Comparison of ENCODE assay signal across 11 mouse cellular contexts in the genomic region with DNA sequence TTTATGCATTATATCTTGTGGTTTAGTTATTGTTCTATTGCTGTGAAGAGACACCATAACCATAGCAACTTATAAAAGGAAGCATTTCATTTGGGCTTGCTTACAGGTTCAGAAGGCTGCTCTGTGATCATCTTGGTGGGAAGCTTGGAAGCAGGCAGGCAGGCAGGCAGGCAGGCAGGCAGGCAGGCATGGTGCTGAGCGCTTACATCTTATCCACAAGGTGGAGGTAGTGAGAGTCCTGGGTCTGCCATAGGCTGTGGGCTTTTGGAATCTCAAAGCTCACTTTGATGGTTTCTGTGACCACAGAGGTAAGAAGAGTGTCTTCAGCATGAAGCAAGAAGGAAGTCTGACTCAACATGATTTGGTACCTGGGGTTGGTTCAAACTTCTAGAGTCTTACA. TPM values are rescaled to one million over a fixed set of nuclear protein-coding genes. Genes with fewer than 3 reads are reported as not detected.
A peak's percentile ranks its signal among the peaks of the same experiment; 100 is the strongest.
DNase-seq lines count a peak whose midpoint lies in the region; ATAC-seq and TF ChIP-seq lines count a peak whose summit lies in the region.
"Not testable (repeated sequence)": the region's sequence is repeated elsewhere in the genome, so short reads cannot be mapped to it uniquely, and the experiment has no call there.
"Had no signal": no experiment of that assay in that cellular context is flagged by ENCODE, and none has a peak within 500 bp of the region (broad histone marks: within the 10 kb centered on the region; RNA-seq: fewer than 3 reads in every experiment).

No protein-coding gene starts in this region.

- not testable (repeated sequence) for H3K36me3 ChIP-seq in forebrain, embryonic 14.5 days (ENCODE audit: control insufficient read depth, insufficient read depth, low read length); hindbrain, embryonic 12.5 days; kidney, embryonic 15.5 days; liver, embryonic 14.5 days (replicated peaks; ENCODE audit: control insufficient read depth, insufficient read depth, low read depth); midbrain, embryonic 12.5 days; thymus, adult 2 months (ENCODE audit: control insufficient read depth, insufficient read depth, low read length)

- TF ChIP-seq EP300 in liver, embryonic 14.5 days (IDR thresholded peaks at IDR 0.05; ENCODE audit: low read depth), result not testable (repeated sequence)

- not testable (repeated sequence) for H3K27me3 ChIP-seq in forebrain, embryonic 14.5 days (replicated peaks; ENCODE audit: control insufficient read depth, insufficient read depth, low read length); hindbrain, embryonic 12.5 days; kidney, embryonic 15.5 days; liver, embryonic 14.5 days (ENCODE audit: control insufficient read depth, insufficient read depth, low read length); midbrain, embryonic 12.5 days; thymus, adult 2 months (ENCODE audit: control insufficient read depth, insufficient read depth, low read length)

- H3K4me1 ChIP-seq in forebrain, embryonic 14.5 days (ENCODE audit: control insufficient read depth, insufficient read depth, low read length); hindbrain, embryonic 12.5 days; kidney, embryonic 15.5 days; liver, embryonic 14.5 days (replicated peaks; ENCODE audit: control insufficient read depth in 2 of 2, insufficient read depth in 2 of 2, low read length in 1 of 2); midbrain, embryonic 12.5 days; thymus, adult 2 months (replicated peaks; ENCODE audit: control insufficient read depth, insufficient read depth, low read length): not testable (repeated sequence)

- ATAC-seq in forebrain, embryonic 14.5 days, result peak; percentile 19; the same call in 1 of the 2 replicates
- peak; percentile 24; the same call in 1 of the 2 replicates for ATAC-seq in hindbrain, embryonic 12.5 days (ENCODE audit: low FRiP score)
- ATAC-seq in kidney, embryonic 15.5 days (replicated peaks; ENCODE audit: low FRiP score), result peak; percentile 22; the same call in 1 of the 2 replicates
- not testable (repeated sequence) for ATAC-seq in liver, embryonic 14.5 days (ENCODE audit: insufficient read depth)
- peak; percentile 27 for ATAC-seq in midbrain, embryonic 12.5 days (ENCODE audit: low FRiP score, low read depth)

- WGBS in forebrain, embryonic 14.5 days, result 15% methylated on average over 1 of the region's 1 CpGs
- 43% methylated on average over 1 of the region's 1 CpGs for WGBS in hindbrain, embryonic 12.5 days
- 35% methylated on average over 1 of the region's 1 CpGs for WGBS in kidney, embryonic 15.5 days
- WGBS in liver, embryonic 14.5 days (ENCODE audit: insufficient replicate concordance), result 43% methylated on average over 1 of the region's 1 CpGs
- WGBS in midbrain, embryonic 12.5 days, result 54% methylated on average over 1 of the region's 1 CpGs
- 18% methylated on average over 1 of the region's 1 CpGs for WGBS in thymus, adult 2 months

- H3K4me2 ChIP-seq in forebrain, embryonic 14.5 days (ENCODE audit: low read length); hindbrain, embryonic 12.5 days (replicated peaks); kidney, embryonic 15.5 days; liver, embryonic 14.5 days (ENCODE audit: low read depth); midbrain, embryonic 12.5 days (replicated peaks): not testable (repeated sequence)

- not testable (repeated sequence) for H3K9ac ChIP-seq in forebrain, embryonic 14.5 days (ENCODE audit: low read length); hindbrain, embryonic 12.5 days; kidney, embryonic 15.5 days; liver, embryonic 14.5 days (replicated peaks); midbrain, embryonic 12.5 days (replicated peaks)

- peak; percentile 37 for TF ChIP-seq CTCF in liver, embryonic 14.5 days (IDR thresholded peaks at IDR 0.05; ENCODE audit: low read depth)
- not testable (repeated sequence) for TF ChIP-seq CTCF in thymus, adult 2 months (IDR thresholded peaks at IDR 0.05; ENCODE audit: borderline replicate concordance, control insufficient read depth, extremely low read depth, insufficient read depth, low read length, poor library complexity)

- peak; percentile 25 for DNase-seq in CD4-positive helper T cell, adult 2 months (ENCODE audit: low read depth, low spot score)
- peak; percentile 5 for DNase-seq in adrenal gland, postnatal 25 days
- DNase-seq in forebrain, embryonic 14.5 days (ENCODE audit: low spot score); liver, embryonic 14.5 days (ENCODE audit: low read depth in 3 of 3, low spot score in 3 of 3): not testable (repeated sequence)
- peak; percentile 69 for DNase-seq in thymus, adult 2 months

- TF ChIP-seq POLR2A in thymus, adult 2 months (IDR thresholded peaks at IDR 0.05; ENCODE audit: control insufficient read depth, extremely low read depth, insufficient read depth, low read length, poor library complexity), result not testable (repeated sequence)

- H3K27ac ChIP-seq in forebrain, embryonic 14.5 days (ENCODE audit: low read depth, low read length); hindbrain, embryonic 12.5 days; kidney, embryonic 15.5 days; liver, embryonic 14.5 days; midbrain, embryonic 12.5 days (replicated peaks); thymus, adult 2 months (ENCODE audit: control insufficient read depth, insufficient read depth, low read length): not testable (repeated sequence)

- not testable (repeated sequence) for H3K9me3 ChIP-seq in forebrain, embryonic 14.5 days (replicated peaks; ENCODE audit: control insufficient read depth, low read length); hindbrain, embryonic 12.5 days (replicated peaks); kidney, embryonic 15.5 days (replicated peaks); liver, embryonic 14.5 days (ENCODE audit: control insufficient read depth, low read length); midbrain, embryonic 12.5 days

- H3K4me3 ChIP-seq in forebrain, embryonic 14.5 days (ENCODE audit: low read depth, low read length); hindbrain, embryonic 12.5 days; kidney, embryonic 15.5 days (replicated peaks); liver, embryonic 14.5 days (ENCODE audit: insufficient read depth in 1 of 2, low read depth in 2 of 2, low read length in 2 of 2); midbrain, embryonic 12.5 days; thymus, adult 2 months (ENCODE audit: control insufficient read depth, insufficient read depth, low read length): not testable (repeated sequence)

RNA-seq across cellular contexts. Expression of gene Mthfs, which starts 2.0 kb away (rescaled TPM):
- 42.2 and 49.4 TPM in 2 replicates for total RNA-seq in adrenal gland, postnatal 25 days (2021)
- polyA plus RNA-seq in forebrain, embryonic 14.5 days (2014; fragmentation: Nextera tagmentation; extraction: Ambion mirVana), result 8.5 and 14.1 TPM in 2 replicates
- 17.4 and 22.4 TPM in 2 replicates for polyA plus RNA-seq in hindbrain, embryonic 12.5 days (2016; fragmentation: Nextera tagmentation; extraction: Ambion mirVana)
- 30.3 and 31.5 TPM in 2 replicates for polyA plus RNA-seq in kidney, embryonic 15.5 days (2015; fragmentation: Nextera tagmentation; extraction: Ambion mirVana)
- polyA plus RNA-seq in liver, embryonic 14.5 days (2012; rRNA removed), result 4.9 and 8.1 TPM in 2 replicates
- polyA plus RNA-seq in liver, embryonic 14.5 days (2014; fragmentation: Nextera tagmentation; extraction: Ambion mirVana), result 11.7 and 13.8 TPM in 2 replicates
- polyA plus RNA-seq in midbrain, embryonic 12.5 days (2016; fragmentation: Nextera tagmentation; extraction: Ambion mirVana), result 16.4 and 17.4 TPM in 2 replicates
- polyA plus RNA-seq in thymus, adult 2 months (2012; rRNA removed), result 5.7 and 7.8 TPM in 2 replicates

RNA-seq across cellular contexts. Expression of gene Gm29094, which starts 13.2 kb away (rescaled TPM):
- total RNA-seq in adrenal gland, postnatal 25 days (2021), result 2.5 TPM in 1 of 2 replicates, not detected in the other
- 0.38 TPM in 1 of 2 replicates, not detected in the other for polyA plus RNA-seq in forebrain, embryonic 14.5 days (2014; fragmentation: Nextera tagmentation; extraction: Ambion mirVana)
- 0.73 TPM in 1 of 2 replicates, not detected in the other for polyA plus RNA-seq in hindbrain, embryonic 12.5 days (2016; fragmentation: Nextera tagmentation; extraction: Ambion mirVana)
- polyA plus RNA-seq in kidney, embryonic 15.5 days (2015; fragmentation: Nextera tagmentation; extraction: Ambion mirVana), result 0.93 TPM in 1 of 2 replicates, not detected in the other
- not detected in 2 replicates for polyA plus RNA-seq in liver, embryonic 14.5 days (2012; rRNA removed)
- polyA plus RNA-seq in liver, embryonic 14.5 days (2014; fragmentation: Nextera tagmentation; extraction: Ambion mirVana), result 0.27 TPM in 1 of 2 replicates, not detected in the other
- polyA plus RNA-seq in midbrain, embryonic 12.5 days (2016; fragmentation: Nextera tagmentation; extraction: Ambion mirVana), result not detected in 2 replicates
- polyA plus RNA-seq in thymus, adult 2 months (2012; rRNA removed), result not detected in 2 replicates
- polyA plus RNA-seq: heart, embryonic 14.5 days; limb, embryonic 13.5 days; spleen, adult 2 months had no signal

RNA-seq across cellular contexts. Expression of gene Bcl2a1b, which starts 13.4 kb away (rescaled TPM):
- total RNA-seq in adrenal gland, postnatal 25 days (2021), result 0.97 TPM in 1 of 2 replicates, not detected in the other
- polyA plus RNA-seq in forebrain, embryonic 14.5 days (2014; fragmentation: Nextera tagmentation; extraction: Ambion mirVana), result 1.3 and 1.4 TPM in 2 replicates
- polyA plus RNA-seq in hindbrain, embryonic 12.5 days (2016; fragmentation: Nextera tagmentation; extraction: Ambion mirVana), result not detected in 2 replicates
- polyA plus RNA-seq in kidney, embryonic 15.5 days (2015; fragmentation: Nextera tagmentation; extraction: Ambion mirVana), result 0.83 and 1.9 TPM in 2 replicates
- polyA plus RNA-seq in liver, embryonic 14.5 days (2012; rRNA removed), result 0.76 and 1.1 TPM in 2 replicates
- 0.94 and 1.4 TPM in 2 replicates for polyA plus RNA-seq in liver, embryonic 14.5 days (2014; fragmentation: Nextera tagmentation; extraction: Ambion mirVana)
- 0.47 TPM in 1 of 2 replicates, not detected in the other for polyA plus RNA-seq in midbrain, embryonic 12.5 days (2016; fragmentation: Nextera tagmentation; extraction: Ambion mirVana)
- polyA plus RNA-seq in thymus, adult 2 months (2012; rRNA removed), result 10.8 and 16.1 TPM in 2 replicates
